Mouse (Mus musculus) ES-E14 (cell line): ENCODE measurements around the gene Dnhd1. TPM values are rescaled to one million over a fixed set of nuclear protein-coding genes. Genes with fewer than 3 reads are reported as not detected.

Experiments
- DNase-seq: peaks from one replicate; pipeline ENCODE4 v3.0.0-alpha.2; 2013; ENCODE audit warnings: low read depth, low spot score
- H3K27ac ChIP-seq: 2 replicates; pipeline ENCODE4 v1.5.1; 2012; ENCODE audit warnings: low read depth, mild to moderate bottlenecking, low read length, moderate library complexity, mixed read lengths; ENCODE audit not compliant: poor library complexity, insufficient read depth, severe bottlenecking
- H3K36me3 ChIP-seq: 2 replicates; pipeline ENCODE4 v1.6.1; 2012; ENCODE audit warnings: mild to moderate bottlenecking, low read length, moderate library complexity, mixed read lengths; ENCODE audit not compliant: control insufficient read depth, poor library complexity, insufficient read depth, severe bottlenecking
- H3K4me1 ChIP-seq, 2 experiments: fragments of 150-350 bp in 1 of 2; sonication (generic) in 1 of 2; 2 replicates each; pipeline ENCODE4 v1.6.1; 2012; ENCODE audit warnings: low read length in 2 of 2, mild to moderate bottlenecking in 1 of 2, mixed read lengths in 1 of 2; ENCODE audit not compliant: control insufficient read depth in 2 of 2, insufficient read depth in 2 of 2, poor library complexity in 1 of 2
- H3K4me3 ChIP-seq, 2 experiments: fragments of 150-350 bp in 1 of 2; sonication (generic) in 1 of 2; 2 replicates each; pipeline ENCODE4 v1.5.1; 2012; ENCODE audit warnings: low read length in 2 of 2, low read depth in 1 of 2, mild to moderate bottlenecking in 1 of 2, mixed read lengths in 1 of 2; ENCODE audit not compliant: insufficient read depth in 1 of 2, poor library complexity in 1 of 2, severe bottlenecking in 1 of 2
- H3K9ac ChIP-seq: 2 replicates; pipeline ENCODE4 v1.6.1; 2012; ENCODE audit warnings: low read depth, mild to moderate bottlenecking, low read length, mixed read lengths; ENCODE audit not compliant: poor library complexity, insufficient read depth, severe bottlenecking
- H3K9me3 ChIP-seq: fragments of 150-350 bp; sonication (generic); 2 replicates; pipeline ENCODE4 v1.6.1; 2012; ENCODE audit warnings: low read depth, mild to moderate bottlenecking, low read length; ENCODE audit not compliant: control insufficient read depth, insufficient read depth
- CHD2 ChIP-seq: IDR thresholded peaks from 2 replicates; pipeline ENCODE4 v1.6.1; 2014; ENCODE audit warnings: mild to moderate bottlenecking, low read depth, low read length, inconsistent platforms
- HCFC1 ChIP-seq: IDR thresholded peaks from 2 replicates; pipeline ENCODE4 v1.6.1; 2012; ENCODE audit warnings: low read length, inconsistent platforms, borderline replicate concordance; ENCODE audit not compliant: insufficient read depth
- MAFK ChIP-seq: IDR thresholded peaks from 2 replicates; pipeline ENCODE4 v1.6.1; 2014; ENCODE audit warnings: mild to moderate bottlenecking, low read depth, low read length, inconsistent platforms; ENCODE audit not compliant: insufficient read depth
- ZC3H11A ChIP-seq: IDR thresholded peaks from 2 replicates; pipeline ENCODE4 v1.6.1; 2012; ENCODE audit warnings: low read depth, mild to moderate bottlenecking, inconsistent platforms, low read length, borderline replicate concordance
- ZNF384 ChIP-seq: IDR thresholded peaks from 2 replicates; pipeline ENCODE4 v1.6.1; 2012; ENCODE audit warnings: low read depth, low read length, inconsistent platforms
- in situ Hi-C, 2 experiments: fragments of 600-800 bp; cut with MboI; formaldehyde crosslinking; loops; one replicate each; pipeline ENCODE4 v1.15.1; 2025; ENCODE audit warnings: low sequenced_read_pairs in 2 of 2, inconsistent platforms in 1 of 2; ENCODE audit not compliant: unreplicated experiment in 2 of 2
- total RNA-seq: library from RNA; depleted of rRNA; stranded (reverse); fragments of 300-350 nt; gene quantifications from 2 replicates; pipeline ENCODE4 v1.2.3, GENCODE M21; 2012

Gene Dnhd1
- total RNA-seq, 1 experiment: 0.98 TPM

DNA sequence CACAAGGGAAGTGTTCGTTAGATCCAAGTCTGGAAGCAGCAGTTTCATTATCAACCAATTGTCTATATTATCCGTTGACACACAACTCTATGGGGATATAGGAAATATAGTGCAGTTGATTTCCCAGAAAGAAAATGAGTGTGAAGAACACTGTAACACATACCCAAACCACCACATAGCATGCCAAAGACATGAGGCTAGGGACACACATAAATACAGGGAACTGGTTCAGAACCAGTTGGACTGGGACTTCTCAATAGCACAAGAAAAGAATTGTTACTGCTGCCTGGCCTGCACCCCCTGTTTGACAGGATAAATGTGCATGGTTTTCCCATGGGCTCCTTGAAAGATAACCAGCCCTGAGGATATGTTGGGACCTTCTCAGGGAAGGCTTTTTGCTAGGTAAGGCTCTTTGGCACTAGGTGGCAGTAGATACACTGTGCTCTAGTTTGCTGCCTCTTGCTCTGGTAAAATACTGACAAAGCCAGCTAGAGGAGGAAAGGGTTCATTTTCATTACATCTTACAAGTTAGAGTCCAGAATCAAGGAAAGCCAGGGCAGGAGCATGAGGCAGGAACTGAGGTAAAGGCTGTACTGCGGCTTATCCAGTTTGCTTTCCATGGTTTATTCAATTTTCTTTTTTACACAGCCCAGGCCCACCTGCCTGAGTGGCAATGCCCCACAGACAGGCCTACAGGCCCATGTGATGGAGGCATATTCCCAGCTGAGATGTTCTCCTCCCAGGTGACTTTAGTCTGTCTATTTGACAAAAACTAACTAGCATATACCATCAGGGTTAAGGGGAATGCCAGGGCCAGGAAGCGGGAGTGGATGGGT lies 75.7 kb downstream of the Dnhd1 start:
- no peak overlapping the region for H3K27ac ChIP-seq
- H3K4me3 ChIP-seq: no peak overlapping the region
- no peak overlapping the region for H3K9ac ChIP-seq
- no peaks in the 10 kb centered on the region; the same call in 1 of the 2 replicates for H3K36me3 ChIP-seq
- TF ChIP-seq CHD2 (no peak), ZC3H11A (peak; percentile 43; the same call in 1 of the 2 replicates), ZNF384 (no peak)
- no peaks in the 10 kb centered on the region for H3K4me1 ChIP-seq
- DNase-seq: no peak
- H3K9me3 ChIP-seq: no peaks in the 10 kb centered on the region
- in situ Hi-C loops: no loop called here

DNA sequence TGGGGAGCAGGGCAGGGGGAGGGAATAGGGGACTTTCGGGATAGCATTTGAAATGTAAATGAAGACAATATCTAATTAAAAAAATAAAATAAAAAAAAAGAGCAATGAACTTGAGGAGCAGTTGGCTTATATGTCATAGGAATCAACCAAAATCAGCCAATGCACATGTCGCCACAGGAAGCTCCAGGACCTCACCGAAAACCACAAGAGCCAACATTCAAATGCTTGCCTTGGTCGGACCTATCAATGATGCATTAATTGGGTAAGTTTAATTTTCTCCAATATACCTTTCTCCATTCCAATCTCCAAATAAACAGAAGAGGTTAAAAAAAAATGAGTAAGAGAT lies 76.3 kb downstream of the Dnhd1 start:
- in situ Hi-C loops: no loop called here
- no peaks in the 10 kb centered on the region for H3K4me1 ChIP-seq
- no peak overlapping the region for H3K9ac ChIP-seq
- no peak overlapping the region for H3K4me3 ChIP-seq
- H3K36me3 ChIP-seq: no peaks in the 10 kb centered on the region; the same call in 1 of the 2 replicates
- H3K9me3 ChIP-seq: no peaks in the 10 kb centered on the region
- no peak overlapping the region for H3K27ac ChIP-seq
- DNase-seq: no peak
- TF ChIP-seq ZC3H11A (no peak), HCFC1 (no peak), MAFK (no peak), ZNF384 (no peak), CHD2 (no peak)

DNA sequence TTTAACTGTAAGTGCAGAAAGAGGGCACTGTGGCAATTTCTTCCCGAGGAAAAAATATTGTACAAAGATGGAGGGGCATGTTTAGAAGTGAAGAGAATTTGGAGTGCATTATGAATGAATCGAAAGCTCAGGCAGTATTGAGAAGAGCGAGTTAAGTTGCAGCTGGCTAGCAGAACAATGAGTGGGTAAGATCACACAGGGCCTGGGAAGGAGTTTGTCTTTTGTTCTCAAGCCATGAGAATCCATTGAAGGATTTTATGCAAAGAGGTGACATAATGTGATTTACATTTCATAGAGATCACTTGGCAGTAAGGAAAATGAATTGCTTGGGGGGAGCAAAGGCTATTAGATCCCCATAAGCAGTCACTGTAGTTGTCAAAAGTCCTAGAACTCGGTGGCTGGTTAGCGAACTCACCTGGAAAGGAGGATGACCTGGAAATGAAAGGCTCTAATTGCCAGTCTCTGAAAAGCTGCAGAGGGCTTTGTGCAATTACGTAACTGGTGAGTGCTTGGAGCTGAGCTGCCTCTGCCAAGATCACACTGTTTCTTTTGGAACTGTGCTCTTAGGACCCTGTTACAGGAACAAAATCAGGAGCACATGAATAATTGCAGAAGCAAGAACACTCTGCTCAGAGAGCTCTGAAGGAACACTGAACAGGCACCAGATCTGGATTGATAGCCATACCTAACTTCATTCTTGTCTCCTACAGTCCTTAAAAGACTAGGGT lies 78.2 kb downstream of the Dnhd1 start:
- H3K9ac ChIP-seq: no peak overlapping the region

DNA sequence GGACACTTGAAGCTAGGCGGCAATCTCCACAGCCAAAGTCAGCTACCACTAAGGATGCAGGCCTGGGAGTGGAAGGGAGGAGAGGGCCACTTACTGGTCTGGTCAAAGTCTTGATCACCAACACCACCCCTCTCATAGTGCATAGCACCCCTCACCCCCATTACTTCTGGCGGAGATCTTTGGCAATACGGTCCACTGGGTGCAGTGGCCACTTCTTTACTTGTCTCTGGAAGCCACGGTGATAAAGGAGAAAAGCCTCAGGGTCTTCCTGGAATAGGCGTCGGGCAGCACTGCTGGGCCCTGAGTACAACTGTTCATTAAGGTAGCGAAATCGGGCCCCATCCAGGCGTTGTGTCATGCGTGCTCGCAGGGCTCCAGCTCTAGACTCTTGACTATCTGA lies 83.2 kb downstream of the Dnhd1 start:
- H3K4me1 ChIP-seq: peaks cover 0 to 2% of the 10 kb centered on the region in 2 experiments; a peak in 1 of 4 replicates
- H3K27ac ChIP-seq: no peak overlapping the region
- DNase-seq: no peak
- in situ Hi-C loops: no loop called here
- no peak overlapping the region for H3K9ac ChIP-seq
- no peak overlapping the region for H3K4me3 ChIP-seq
- peaks cover 24% of the 10 kb centered on the region for H3K36me3 ChIP-seq
- TF ChIP-seq ZC3H11A (no peak), HCFC1 (no peak), CHD2 (no peak), ZNF384 (no peak), MAFK (no peak)
- H3K9me3 ChIP-seq: no peaks in the 10 kb centered on the region

More for the DNA sequence above, 78.2 kb downstream of the Dnhd1 start:
- in situ Hi-C loops: no loop called here
- H3K36me3 ChIP-seq: peaks cover 15% of the 10 kb centered on the region
- no peaks in the 10 kb centered on the region for H3K4me1 ChIP-seq
- no peak overlapping the region for H3K27ac ChIP-seq
- TF ChIP-seq HCFC1: no peak
- no peak for TF ChIP-seq MAFK
- no peak for TF ChIP-seq ZC3H11A
- TF ChIP-seq ZNF384: no peak
- no peak for TF ChIP-seq CHD2
- DNase-seq: no peak
- H3K9me3 ChIP-seq: no peaks in the 10 kb centered on the region
- no peak overlapping the region for H3K4me3 ChIP-seq
